Mouse (Mus musculus): Measurements from ENCODE around the gene Acap1.
"Not testable (repeated sequence)": the region's sequence is repeated elsewhere in the genome, so short reads cannot be mapped to it uniquely, and the experiment has no call there.

The Acap1 gene

GRCm38 (mm10) chr11:69876867-69877266 lies 18.5 kb downstream of the Acap1 start:
- DNase-seq (ENCODE audit: low spot score in 2 of 2), result peak; percentile 71 to 72

DNA sequence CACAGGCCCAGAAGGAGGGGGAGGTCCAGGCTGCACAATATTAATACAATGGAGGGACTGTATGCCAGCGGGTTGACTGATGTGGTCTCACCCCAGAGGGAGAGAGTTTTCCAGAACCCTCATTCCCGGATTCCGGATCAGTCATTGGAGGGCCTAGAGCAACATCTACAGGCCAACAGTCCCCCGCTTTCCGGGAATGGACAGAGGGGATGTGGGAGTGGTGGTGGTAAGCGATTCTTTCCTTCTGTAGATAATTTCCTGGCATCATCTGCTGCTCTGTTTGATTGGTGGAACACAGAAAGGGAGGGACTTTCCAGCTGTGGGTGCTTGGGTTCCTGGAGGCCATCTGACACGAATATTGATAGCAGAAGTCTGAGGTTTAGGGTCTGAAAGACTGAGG lies 19.2 kb downstream of the Acap1 start:
- DNase-seq (ENCODE audit: low spot score in 2 of 2), result peak in 1 of 2 experiments; percentile 27

- no peak for DNase-seq (ENCODE audit: low spot score in 2 of 2)
Observed at GRCm38 (mm10) chr11:69872451-69872850, 22.9 kb downstream of the Acap1 start.

DNA sequence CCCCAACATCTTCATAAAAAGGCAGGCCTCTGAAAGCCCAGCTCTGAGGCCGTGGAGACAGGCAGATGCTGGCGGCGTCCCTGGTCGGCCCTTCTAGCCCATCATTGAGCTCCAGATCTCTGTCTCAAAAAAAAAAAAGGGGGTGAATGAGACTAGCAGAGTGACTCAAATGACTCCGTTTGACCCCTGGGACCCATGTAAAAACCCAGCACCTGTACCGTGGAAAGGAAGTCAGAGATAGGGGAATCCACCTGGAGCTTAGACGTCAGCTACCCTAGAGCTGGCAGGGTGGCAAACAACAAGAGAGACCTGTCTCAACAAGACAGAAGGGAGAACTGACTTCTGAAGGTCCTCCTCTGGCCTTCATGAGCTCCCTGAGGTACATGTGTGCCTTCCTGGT lies 23.5 kb downstream of the Acap1 start:
- no peak for DNase-seq (ENCODE audit: low spot score in 2 of 2)

- DNase-seq (ENCODE audit: low spot score in 2 of 2), result no peak
Observed at GRCm38 (mm10) chr11:69870289-69871069, 24.9 kb downstream of the Acap1 start.

GRCm38 (mm10) chr11:69867335-69867734 lies 28.0 kb downstream of the Acap1 start:
- DNase-seq (ENCODE audit: low spot score in 2 of 2), result no peak

DNA sequence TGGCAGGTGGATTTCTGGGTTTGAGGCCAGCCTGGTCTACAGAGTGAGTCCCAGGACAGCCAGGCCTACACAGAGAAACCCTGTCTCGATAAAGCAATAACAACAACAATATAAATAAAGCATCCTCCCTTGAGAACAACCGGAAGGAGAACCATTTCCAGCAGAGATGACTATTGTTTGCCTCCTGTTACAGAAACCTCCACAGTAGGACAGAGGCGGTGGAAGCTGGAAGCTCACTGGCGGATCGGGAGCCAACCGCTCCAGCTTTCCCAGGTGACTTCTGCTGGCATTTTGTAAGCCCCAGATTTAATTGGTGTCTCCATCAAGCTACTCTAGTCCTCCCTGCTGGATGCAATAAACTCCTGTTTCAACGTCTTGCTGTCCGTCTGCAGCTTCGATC lies 29.8 kb downstream of the Acap1 start:
- no peak for DNase-seq (ENCODE audit: low spot score in 2 of 2)

DNA sequence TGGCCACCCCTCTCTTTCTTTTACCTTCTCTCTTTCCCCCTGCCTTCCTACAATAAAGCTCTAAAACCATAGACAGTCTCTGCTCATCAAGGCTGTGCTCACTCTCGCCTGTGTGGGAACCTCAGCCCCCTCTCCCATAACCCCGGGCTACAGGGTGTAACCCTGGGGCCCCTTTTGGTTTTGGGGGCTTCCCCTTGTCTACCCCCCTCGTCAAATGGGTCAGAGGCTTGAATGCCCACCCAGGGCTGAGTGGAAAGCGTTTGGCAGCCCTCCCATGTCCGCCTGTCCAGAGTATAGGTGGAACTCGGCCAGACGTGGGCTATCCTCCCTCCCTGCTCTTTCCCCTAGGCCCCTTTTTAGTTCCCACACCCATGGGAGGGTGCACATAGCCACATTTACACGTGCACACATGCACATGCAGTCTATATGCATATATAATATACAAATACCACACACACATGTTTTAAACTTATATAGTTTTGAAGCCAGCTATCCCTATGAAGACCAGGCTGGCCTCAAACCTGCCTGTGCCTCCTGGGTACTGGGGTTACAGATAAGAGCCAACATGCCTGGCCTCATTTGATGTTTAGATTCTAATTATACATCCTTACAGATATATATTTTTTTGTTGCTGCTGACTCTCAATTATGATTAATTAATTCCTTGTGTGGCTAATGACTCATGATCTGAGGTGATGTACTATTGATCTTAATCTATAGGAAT lies 31.0 kb downstream of the Acap1 start:
- no peak for DNase-seq (ENCODE audit: low spot score in 2 of 2)

GRCm38 (mm10) chr11:69863729-69864128 lies 31.6 kb downstream of the Acap1 start:
- DNase-seq (ENCODE audit: low spot score in 2 of 2), result not testable (repeated sequence)

DNA sequence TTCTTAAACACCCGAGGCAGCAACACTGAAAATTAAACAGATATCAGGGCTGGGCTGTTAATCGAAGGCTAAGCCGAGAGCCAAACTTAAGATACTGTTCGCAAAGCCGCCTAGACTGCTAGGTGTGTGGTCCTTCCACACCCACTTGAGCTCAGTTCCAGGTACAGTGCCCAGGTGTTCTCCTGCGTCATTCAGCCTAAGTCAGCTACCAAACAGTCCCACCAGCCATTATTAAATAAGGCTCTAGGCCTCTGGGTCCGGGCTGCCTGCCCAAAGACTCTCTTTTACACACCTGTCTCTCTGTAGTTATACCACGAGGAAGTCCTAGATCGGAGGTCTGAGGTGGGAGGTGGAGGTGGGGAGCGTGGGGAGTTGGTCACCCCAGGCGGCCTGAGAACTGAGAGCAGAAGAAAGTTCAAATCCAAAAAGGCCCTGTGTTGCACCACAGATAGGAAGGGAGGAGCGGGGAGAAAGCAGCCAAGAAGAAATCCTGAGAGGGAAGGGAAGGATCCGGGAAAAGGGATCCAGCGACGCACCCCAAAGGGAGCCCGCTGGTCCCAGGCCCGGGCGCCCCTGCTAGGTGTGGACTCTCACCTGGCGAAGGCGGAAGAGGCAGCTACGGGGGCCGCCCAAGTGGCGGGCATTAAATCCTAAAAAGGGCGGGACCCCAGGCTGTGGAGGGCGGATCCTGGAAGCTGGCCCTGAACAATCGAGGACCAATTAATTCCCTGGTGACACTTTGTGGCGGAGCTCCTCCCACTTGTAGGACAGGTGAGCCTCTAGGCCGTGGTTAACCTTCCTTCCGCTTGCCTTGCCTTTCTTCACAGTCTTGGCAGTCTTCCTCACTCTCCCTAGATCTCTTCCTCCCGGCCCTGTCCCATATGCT lies 37.0 kb downstream of the Acap1 start, which contains the start of gene Tnk1:
Gene Tnk1 (minus strand): TSS at position 618 of the 886 bp plus-strand sequence.
- DNase-seq (ENCODE audit: low spot score in 2 of 2), result no peak

- no peak for DNase-seq (ENCODE audit: low spot score in 2 of 2)
Observed at GRCm38 (mm10) chr11:69855347-69855746, 40.0 kb downstream of the Acap1 start.

- DNase-seq (ENCODE audit: low spot score in 2 of 2), result no peak
Observed at GRCm38 (mm10) chr11:69854680-69855079, 40.7 kb downstream of the Acap1 start.

DNA sequence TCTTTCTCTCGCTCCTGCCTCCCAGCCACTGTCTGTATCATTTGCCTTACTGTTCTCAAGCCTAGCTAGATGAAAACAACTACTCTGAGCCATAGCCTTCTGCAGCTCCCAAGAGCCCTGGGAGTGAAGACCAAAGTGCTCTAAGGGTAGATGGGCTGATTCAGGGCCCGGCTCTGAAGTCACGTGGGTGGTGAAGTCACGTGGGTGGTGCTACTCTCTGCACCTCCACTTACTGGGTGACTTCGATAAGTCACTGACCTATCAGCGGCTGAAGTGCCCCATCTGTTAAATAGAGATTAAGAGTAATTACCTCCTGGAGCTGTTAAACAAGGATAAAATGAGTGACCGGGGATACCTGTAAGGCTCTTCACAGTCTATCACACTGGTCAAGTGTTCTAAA lies 41.3 kb downstream of the Acap1 start:
- DNase-seq (ENCODE audit: low spot score in 2 of 2), result no peak

DNA sequence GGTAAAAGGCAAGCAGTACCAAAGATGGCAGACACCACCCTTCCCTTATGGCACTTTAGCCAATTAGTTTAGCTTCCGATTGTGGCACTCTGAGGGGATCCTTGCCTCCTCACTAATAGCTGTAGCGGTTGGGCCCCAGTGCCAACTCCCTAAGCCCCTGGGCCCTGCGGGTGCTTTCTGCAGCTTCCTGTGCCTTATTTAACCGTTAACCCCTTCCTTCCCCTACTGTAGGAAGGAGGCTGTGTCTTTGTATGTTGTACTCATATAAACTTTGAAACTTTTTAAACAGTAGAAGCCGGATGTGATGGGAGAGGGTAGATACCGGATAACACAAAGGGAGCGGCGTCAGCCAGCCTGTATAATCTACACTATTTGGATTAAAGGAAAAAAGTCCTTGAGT lies 44.6 kb downstream of the Acap1 start:
- DNase-seq (ENCODE audit: low spot score in 2 of 2), result no peak

GRCm38 (mm10) chr11:69849884-69850283 lies 45.5 kb downstream of the Acap1 start:
- DNase-seq (ENCODE audit: low spot score in 2 of 2), result no peak

- DNase-seq (ENCODE audit: low spot score in 2 of 2), result no peak
Observed at GRCm38 (mm10) chr11:69849128-69849527, 46.2 kb downstream of the Acap1 start.

GRCm38 (mm10) chr11:69848021-69848420 lies 47.3 kb downstream of the Acap1 start:
- DNase-seq (ENCODE audit: low spot score in 2 of 2), result no peak

DNA sequence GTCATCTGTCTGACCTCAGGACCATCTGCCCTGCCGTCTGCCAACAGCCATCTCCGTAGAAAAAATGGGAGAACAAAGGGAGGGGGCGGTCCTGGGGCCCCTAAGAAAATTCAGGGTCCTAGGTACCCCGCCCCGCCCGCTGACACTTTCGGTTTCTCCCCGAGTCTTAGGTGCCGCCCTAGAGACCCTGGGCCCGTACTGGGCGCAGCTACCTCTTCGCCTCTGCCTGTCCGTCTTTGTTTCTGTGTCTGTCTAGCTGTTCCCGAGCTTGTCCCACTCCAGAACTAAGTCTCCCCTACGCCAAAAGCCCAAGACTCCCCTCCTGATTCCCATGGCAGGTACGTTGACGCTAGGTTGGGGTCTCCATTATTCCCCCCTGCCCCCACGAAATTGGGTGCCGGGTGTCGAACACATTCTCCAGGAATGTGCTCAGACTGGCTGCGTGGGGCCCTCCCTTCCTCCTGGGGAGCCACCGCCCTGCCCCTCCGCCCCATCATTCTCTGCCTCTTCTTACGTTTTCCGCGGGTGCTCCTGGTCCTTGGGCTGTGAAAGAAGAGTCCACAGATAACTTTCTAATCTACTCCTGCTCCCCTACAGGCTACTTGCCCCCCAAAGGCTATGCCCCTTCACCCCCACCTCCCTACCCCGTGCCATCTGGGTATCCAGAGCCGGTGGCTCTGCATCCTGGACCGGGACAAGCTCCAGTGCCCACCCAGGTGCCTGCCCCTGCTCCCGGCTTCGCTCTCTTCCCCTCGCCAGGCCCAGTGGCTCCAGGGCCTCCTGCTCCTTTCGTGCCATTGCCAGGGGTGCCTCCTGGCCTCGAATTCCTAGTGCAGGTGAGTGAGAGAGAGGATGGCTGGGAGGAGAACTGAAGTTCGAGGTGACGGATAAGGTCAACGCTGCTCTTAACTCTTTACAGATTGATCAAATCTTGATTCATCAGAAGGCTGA lies 48.3 kb downstream of the Acap1 start:
- no peak for DNase-seq (ENCODE audit: low spot score in 2 of 2)

DNA sequence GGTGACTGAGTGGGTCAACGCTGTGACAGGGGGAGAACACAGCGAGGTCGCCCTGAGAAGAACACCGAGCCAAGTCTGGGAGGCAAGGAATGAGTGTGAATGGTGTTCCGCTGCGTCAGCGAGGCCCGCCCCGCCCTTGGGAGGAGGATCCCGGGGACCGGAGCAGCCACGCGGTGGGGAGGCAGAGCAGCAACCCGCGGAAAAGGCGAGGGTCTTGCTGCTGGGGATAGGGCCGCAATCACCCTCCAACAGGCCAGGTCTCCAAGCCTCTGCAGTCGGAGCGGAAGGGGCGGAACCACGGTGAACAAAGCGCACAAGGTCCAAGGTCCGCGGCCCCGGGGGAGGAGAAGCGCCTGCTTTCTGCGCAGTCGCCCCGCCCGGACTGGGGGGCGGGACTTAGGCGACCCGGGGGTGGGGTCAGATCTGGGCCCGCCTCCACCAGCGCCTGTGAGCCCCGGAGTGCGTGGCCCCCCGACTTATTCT lies 49.1 kb downstream of the Acap1 start, which contains the start of gene Plscr3:
Gene Plscr3 (plus strand): TSS at position 179 of the 483 bp plus-strand sequence.
- DNase-seq (ENCODE audit: low spot score in 2 of 2), result peak; percentile 87 to 89

DNA sequence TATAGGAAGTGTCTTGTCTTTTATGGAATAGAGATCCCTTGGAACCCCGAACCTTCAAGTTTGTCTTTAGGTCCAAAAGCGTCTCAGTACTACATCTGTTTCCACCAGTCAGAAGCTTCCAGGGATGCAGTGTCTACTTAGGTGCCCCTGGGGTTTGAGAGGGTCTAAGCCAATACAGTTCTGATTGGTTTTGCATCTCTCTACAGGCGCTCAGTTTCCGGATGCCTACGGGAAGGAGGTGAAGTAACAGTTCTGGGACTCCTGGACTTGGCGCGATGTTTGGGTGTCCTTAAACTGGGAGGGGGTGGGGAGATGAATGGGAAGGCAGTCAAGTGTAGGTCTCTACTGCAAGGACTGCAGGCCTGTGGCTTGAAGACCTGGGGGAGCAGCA lies 56.6 kb downstream of the Acap1 start:
- DNase-seq (ENCODE audit: low spot score in 2 of 2), result no peak

All from frontal cortex, postnatal 36 days (tissue).